Mouse (Mus musculus): ENCODE data around the gene Znhit3. TPM values are rescaled to one million over a fixed set of nuclear protein-coding genes. Genes with fewer than 3 reads are reported as not detected.

Gene Znhit3
- 10 to 100 TPM in 1 of 2 experiments, 1 to 10 TPM in 1; 9.6 to 10.2 TPM for total RNA-seq (2021)
- long read RNA-seq, experiment 1, transcript Znhit3-201 (5 exons, 998 nt) = major isoform, 26 of 27 reads
- long read RNA-seq, experiment 1, partial matches to known transcripts = 0 of 27 reads
- long read RNA-seq, experiment 1, other reads (novel, unspliced or antisense) = 1 of 27 reads
- long read RNA-seq, experiment 2, transcript Znhit3-201 (5 exons, 998 nt) = major isoform, 16 of 19 reads
- long read RNA-seq, experiment 2, partial matches to known transcripts = 0 of 19 reads
- long read RNA-seq, experiment 2, other reads (novel, unspliced or antisense) = 2 of 19 reads

DNA sequence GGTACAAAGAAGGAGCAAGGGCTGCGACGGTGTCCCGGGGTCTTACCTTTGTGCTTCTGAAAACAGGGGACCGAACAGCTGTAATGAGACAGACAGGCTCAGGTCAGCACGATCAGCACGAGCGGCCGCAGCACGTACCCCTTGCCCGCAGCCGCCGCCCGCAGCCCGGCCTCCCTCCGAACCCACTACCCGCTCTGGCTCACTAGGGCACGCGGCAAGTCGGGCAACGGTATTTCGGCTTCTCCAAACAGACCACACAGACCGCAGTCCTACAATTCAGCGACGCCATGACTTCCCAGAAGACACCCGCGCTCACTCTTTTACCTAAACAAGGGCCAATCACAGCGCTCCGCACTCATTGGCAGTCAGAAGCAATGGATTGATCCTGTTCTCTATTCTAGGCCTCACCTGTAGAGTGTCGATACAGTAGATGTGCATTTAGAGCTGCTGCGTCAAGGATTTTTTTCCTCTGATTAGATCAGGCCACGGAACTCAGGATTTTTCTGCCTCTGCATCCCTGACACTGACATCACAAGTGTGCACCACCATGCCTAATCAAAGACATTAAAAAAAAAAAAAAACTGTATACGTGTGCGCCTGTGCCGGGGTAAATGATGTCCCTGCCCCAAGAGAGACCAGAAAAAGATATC is at the start of gene Znhit3:
TSS of gene Znhit3 (minus strand) at position 314 of the 650 bp plus-strand sequence.
- DNase-seq = peak; percentile 77

DNA sequence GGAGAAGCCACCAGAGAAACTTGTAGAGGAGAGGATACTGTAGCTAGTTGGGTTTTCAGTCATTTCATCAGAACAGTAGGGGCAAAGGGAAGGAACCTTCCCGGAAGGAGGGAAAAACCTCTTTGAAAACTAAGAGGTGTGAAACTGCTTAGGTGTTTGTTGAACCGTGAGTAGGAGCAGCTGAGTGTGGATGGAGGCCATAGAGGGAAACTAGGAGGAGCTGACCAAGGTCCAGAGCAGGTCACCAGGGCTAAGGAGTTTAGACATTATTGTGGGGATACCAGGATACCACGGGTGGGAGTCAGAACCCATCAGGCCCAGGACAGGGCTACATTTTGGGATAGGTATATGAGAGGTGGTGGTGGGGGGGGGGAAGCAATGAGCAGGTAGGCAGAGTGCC is 47.4 kb upstream of the Znhit3 start:
- no peak for DNase-seq

DNA sequence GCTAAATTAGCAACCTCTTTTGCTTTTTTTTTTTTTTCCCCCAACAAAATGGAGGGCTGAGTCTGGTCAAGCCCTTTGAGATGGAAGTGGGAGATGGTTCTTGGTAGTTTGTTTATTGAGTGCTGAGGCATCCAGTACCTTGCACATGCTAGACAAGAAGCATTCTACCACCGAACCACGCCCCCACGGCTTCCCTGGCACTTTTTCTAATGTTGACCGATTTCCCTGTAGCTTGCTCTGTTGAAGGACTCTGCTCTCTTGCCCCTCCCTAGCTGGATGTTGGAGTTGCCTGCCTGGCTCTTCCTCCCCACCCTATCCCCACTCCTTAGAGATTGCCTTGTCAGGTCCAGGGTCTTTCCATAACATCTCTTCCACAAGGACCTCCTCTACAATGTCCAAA is 46.4 kb upstream of the Znhit3 start:
- DNase-seq = no peak

DNA sequence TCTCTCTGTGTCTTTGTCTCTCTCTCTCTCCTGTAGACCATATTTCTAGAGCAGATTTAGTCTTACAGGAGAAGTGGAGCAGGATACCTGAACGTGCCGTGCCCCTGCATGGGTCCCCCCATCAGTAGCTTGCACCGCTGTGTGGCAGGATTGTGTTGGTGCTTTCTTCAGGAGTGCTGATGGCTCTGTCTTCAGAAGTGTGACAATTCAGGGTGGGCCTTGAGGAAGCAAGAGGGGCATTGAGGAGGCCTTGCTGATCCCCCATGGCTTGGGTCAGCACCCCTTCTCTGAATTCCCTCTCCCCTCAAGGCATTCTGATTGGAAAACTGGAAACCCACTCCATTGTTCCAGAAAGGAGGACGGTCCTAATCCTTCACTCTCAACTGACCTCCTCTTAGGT is 45.4 kb upstream of the Znhit3 start:
- DNase-seq = no peak

DNA sequence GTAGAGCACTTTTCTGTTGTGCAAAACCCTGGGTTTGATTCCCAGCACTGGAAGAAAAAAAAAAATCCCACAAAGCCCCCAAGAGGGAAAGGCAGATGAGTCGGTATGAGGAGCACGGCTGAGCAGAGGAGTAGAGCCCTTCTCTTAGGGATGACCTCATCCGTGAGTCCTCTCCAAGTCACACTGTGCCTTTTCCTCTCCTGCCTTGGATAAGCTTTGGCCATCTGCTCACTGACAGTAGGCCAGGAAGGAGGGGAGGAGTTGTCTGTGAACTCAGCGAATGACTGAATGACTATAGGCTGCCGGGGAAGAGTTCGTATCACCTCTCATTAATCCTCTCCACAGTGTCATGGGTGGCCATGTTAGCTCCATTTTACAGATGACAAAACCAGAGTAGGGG is 44.6 kb upstream of the Znhit3 start:
- DNase-seq = no peak

DNA sequence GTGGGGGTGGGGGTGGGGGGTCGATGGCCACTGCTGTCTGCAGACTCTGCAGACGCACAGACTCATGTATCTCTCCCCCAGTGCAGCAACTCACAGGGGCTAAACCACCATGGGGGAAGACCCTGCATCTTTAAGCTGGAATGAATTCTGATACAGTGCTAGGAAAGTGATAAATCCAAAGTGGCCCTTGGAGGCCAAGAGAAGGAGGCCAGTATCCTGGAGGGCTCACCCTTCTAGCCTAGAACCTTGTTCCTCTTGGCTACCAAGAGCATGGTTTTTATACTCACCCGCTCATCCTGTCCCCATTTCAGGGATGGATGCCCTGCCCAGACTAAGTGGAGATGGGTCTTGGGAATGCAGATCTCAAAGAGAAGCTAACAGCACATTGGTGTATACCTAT is 44.1 kb upstream of the Znhit3 start:
- no peak for DNase-seq

DNA sequence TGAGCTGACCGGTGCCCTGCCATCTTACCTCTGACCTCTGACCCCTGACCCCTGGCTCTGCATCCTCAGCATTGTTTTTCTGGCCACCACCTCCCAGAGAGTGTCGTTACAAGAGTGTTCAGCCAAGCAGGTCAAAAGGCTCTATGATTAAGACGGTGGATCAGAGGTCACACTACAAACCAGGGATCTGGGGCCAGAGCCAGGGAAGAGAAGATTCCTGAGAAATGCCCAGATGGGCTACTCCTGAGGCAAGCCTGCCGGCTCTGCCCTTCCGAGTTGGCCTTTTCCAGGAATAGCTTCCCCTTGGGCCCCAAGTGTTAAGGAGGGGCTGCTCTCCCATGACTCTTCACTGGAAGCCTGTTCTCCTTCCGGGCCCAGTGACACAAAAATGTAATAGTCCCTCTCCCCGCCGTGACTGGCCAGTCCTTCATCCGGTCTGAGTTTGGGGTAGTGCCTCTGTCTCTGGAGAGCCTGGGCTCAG is 43.6 kb upstream of the Znhit3 start:
- DNase-seq = peak; percentile 57

DNA sequence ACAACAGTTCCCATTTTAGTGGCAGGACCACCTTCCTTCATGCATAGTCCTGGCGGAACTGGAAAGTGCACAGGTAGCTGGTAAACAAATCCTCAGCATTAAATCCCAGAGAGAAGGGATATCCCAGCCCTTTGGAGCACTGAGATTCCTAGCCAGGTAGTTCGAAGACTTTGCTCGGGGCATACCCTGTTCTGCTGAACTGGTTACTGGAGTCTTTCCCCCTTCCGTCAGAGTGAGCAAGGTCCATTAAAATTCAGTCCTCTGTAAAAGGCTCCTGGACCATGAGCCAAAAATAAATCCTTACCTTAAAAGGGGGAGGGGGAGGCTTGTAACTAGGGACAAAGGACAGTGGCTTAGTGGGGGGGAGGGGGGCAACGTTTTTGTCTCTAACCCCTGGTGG is 43.0 kb upstream of the Znhit3 start:
- no peak for DNase-seq

DNA sequence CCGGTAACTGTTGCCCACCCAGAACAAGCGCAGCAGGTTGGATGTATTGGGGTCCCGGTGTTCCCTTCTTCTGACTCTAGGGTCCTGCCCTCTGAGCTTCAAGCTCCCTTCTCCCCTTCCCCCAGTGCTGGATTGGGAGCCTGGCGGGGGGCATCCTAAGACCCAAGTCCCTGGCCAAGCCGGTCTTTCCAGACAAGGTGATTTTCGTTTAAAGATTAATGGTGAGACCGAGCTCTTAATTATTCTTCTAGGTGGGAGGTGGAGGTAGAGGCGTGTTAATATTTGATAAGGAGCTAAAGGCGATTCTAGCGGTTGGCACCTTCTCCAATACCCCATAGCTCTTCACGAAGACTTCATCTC is 42.1 kb upstream of the Znhit3 start:
- no peak for DNase-seq

DNA sequence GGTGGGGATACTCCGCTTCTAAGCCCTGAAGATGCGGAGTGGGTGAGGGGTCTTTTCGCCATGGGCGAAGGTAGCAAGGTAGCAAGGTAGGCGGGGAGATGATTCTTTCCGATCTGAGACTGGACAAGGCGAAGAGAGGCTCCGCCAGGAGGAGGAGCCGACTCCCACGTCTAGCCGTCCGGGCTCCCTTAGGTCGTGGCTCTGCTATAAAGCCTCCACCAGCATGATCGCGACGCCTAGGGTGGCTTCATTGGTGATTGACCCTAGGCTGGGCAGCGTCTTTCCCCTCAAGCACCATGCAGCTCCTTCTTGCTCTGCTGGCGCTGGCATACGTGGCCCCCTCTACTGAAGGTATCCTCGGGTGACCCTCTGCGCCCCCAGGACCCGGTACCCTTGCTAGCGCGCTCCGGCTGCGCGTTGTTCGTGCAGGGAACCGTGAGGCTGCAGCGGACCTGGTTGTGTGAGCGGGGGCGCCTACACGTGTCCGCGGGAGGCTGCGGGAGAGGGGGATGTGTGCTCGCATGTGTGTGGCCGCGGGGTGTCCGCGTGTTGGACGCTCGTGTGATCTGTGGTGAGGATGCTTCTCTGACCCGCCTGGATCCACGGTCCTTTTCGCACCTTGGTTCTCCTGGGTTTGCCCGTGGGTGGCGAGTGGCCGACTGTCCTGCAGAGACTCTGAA is 41.6 kb upstream of the Znhit3 start, which contains the start of gene Car4:
TSS of gene Car4 (plus strand) at position 196 of the 680 bp plus-strand sequence.
- DNase-seq = no peak

DNA sequence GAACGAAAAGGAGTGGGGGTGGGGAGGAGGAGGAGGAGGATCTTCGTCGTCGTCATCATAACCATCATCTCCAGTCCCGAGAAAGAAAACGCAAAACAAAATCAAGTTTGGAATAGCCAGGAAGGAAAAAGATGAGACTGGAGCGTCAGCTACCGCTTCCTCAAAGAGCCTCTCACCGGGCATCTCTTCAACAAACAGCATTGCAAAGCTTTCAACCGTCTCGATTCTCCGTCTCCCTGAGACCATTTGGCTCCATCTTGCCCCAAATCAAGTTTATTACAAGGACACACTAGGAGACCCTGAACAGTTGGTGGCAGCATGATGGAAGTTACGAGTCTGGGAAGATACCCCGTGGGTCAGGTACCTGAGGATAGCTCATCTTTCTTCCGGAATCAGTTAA is 41.0 kb upstream of the Znhit3 start:
- DNase-seq = no peak

DNA sequence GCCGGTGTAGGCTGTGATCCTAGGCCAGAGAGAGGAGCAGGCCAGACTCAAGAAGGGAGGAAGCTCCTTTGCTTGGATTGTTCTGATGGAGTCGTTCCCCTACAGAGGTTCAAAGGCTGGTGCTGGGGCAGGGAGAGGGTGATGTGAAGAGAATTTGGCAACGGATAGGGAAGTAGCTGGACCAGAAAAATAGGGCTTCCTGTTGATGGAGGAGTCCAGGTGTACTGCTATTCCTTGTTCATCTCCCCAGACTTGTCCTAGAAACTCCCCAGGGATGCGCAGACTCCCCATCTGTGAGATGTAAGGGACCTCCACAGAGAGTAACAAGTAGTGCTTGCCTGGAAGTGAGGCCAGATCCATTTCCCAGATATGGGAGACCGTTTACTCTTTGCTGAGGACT is 40.2 kb upstream of the Znhit3 start:
- DNase-seq = no peak

DNA sequence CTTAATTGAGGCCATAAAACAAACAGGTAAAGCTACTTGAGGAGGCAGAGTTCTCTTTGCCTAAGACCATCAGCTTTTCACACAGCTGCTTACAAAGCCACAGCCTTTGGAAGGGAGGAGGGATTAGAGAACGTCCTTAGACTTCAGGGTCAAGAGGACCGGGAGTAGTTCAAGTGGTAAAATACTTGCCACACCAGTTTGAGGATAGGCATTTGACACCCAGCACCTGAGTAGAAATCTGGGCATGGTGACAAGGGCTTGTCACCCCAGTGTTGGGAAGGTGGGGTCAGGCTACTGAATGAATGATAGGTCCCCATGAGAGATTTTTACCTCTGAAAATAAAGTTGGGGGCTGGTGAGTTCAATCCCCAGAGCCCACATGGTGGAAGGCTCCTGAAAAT is 36.4 kb upstream of the Znhit3 start:
- DNase-seq = no peak

DNA sequence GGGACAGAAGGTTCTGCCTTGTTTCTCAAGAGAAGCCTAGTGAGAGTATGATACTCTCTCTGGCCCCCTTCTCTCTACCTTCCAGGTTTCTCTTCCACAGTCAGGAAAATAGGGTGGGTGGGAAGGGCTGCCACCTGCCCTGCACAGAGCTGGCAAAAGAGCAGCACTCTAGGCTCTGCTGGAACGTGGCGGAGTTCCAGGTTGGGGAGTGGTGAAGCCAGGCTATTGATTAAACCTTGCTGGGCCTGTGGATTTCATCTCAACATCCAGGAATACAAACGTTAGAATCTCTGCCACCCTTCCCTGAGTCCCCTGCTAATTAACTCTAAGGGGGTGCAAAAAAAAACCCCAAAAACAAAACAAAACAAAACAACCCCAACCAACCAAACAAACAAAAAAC is 32.4 kb upstream of the Znhit3 start:
- no peak for DNase-seq

DNA sequence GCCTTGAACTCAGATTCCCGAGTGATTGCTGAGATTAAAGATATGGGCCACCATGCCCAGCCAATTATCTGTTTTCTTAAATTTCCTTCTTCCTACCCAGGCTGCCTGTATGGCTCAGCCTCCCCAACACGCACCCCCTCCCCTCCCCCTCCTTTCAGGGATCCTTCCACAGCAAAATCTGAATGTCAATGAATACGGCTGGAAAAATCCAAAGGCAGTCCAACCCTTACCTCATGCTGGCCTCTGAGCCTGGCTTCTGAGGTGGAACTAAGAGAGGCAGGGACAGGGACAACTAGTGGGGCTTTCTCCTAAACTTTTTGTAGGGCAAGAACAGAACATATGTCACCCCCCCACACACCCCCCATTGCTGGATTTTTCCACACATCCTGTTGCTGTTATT is 31.9 kb upstream of the Znhit3 start:
- no peak for DNase-seq

DNA sequence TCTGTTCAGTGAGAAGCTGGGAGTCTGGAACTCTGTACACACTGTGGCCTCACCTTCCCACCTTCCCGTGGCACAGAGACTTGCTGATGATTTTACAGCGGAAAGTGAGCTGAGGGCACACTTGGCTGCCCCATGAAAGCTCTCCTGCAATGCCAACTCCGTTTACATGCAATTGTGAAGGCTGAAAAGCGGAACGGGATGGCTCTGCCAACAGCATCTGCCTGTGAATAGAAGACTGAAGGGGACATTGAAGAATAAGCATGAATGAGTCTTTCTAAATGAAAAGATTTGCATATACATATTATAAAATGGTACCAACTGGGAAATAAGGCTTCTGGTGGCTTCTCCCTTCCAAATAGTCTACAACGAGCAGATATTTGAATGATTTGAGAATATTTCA is 31.0 kb upstream of the Znhit3 start:
- no peak for DNase-seq

DNA sequence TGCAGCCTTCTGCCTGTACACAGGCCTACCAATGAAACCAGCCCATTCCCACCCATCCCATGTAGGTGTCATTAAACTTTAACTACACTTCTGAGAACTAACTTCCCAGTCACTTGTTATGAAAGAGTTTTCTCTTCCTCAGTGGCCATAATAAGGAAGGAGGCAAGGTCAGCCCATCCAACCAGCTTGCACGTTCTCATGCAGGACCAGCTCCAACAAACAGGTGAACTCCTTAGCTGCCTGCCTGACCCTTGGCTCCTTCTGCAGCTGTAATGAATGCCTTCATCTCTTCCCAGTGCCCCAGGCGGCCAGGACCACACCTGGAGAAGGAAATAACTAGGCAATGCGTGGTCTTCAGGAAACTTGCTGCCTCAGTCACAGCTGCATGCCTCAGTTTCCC is 29.7 kb upstream of the Znhit3 start:
- DNase-seq = no peak

DNA sequence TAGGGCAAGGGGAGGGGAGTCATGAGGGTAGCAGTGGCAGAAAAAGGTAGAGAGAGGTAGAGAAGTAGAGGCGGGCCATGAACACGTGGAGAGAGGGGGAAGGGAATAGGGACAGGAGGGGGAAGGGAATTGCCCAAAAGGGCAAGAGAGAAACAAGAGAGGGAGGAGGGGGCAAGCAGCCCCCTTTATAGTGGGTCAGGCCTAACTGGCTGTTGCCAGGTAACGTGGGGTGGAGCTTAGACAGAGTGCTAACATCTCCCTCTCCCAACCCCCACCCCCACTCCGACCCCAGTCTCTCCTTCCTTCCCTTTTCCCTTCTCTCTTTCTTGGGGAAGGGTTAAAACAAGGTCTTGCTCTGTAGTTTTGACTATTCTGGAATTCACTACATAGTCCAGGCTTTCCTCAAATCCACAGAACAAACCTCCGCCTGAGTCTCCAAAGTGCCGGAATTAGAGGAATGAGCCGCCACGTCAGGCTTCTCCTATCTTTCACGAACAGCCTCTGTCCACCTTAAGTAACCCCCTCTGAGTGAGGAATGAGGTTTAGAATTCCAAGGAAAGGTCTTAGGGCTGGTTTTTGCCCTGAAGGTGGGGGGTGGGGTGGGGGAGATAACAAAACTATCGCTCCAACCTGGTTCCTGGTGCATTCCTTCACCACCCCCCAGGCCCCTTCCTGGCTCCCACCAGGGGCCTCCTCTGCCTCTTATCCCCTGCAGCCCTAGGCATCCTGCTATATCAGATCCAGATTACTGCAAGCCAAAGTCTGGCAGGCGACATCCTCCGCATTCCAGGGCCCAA is 28.7 kb upstream of the Znhit3 start:
- no peak for DNase-seq

DNA sequence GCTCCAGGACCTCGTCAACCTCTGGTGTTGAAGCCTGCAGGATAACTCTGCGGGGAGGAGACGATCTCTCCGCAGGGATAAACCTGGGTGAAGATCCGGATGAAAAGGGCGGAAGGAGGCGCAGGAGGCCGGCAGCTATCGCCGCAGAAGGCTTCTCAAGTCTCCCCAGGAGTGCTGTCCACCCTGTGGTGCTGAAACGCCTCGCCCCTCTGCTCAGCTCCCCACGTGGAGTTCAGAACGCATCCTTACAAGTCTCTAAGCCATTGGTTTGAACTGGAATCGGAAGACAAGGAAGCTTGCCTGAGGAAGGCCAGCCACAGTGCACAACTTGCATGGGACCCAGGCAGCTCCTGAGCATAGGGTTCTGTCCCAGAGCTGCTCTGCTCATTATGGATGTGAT is 27.8 kb upstream of the Znhit3 start:
- no peak for DNase-seq

DNA sequence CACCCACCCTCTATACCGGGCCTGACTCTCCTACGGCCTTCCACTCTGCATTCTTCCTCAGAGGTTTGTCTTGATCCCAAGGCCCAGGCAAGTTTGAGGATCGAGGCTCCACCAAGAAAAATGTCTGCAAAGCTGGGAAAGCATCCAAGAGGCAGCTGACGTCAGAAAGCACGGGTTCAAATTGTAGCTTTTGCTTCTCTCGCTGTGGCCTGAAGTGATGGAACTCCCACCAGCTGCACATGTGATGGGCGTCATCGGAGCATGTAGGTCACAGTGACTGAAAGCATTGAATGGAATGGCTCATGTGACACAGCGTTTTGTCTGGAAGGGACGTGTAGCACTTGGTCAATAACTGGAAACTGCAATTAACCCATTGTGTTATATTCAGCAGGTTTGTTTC is 24.0 kb upstream of the Znhit3 start:
- no peak for DNase-seq

DNA sequence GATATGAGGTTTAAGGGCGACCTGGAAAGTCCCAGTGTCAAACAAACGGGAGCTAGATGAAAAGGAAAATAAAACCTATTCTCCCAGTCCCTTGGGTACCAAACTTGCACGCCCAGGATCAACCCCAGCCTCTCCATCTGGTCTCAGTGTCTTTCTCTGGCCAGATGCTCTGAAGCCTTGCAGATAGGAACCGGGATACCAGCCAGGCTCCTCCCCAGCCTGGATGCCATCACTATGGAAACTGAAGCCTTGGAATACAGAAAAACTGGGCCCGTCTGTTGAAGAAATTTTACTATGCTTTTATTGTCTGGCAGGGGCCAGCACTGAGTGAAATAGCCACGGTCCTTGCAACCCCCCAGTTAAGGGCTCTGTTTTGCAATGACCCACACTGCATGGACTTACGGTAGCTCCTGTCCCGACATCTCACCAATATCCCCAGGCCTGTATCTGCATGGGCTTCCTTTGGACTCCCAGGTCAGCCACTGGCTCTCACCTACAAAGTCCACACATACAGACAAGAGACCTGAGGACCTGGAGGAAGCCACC is 23.4 kb upstream of the Znhit3 start:
- DNase-seq = no peak

DNA sequence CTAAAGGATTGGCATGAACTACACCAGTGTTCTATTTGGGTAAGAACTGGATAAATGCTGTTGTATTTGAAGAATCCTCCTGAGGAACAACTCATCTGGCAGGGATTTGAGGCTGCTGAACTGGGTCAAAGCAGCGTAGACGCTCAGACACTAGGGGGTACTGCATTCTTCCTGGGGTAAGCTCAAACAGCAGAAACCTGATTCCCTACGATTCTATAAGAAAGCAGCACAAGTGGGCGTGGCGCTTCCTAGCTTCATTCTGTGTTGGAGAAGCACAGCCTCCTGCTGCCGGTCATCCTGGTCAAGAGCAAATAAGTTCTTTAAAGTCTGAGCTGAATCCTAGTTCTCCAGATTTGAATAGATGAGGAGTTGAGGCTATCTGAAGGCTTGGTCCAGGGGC is 16.1 kb upstream of the Znhit3 start:
- no peak for DNase-seq

Data from gastrocnemius, postnatal 25 days (tissue).